Mouse (Mus musculus): ENCODE measurements around the gene Tent4a. TPM values are rescaled to one million over a fixed set of nuclear protein-coding genes. Genes with fewer than 3 reads are reported as not detected.
"Not testable (repeated sequence)": the region's sequence is repeated elsewhere in the genome, so short reads cannot be mapped to it uniquely, and the experiment has no call there.

Tent4a gene
- polyA plus RNA-seq (2012; rRNA removed), result 28.7 and 34.5 TPM in 2 replicates

DNA sequence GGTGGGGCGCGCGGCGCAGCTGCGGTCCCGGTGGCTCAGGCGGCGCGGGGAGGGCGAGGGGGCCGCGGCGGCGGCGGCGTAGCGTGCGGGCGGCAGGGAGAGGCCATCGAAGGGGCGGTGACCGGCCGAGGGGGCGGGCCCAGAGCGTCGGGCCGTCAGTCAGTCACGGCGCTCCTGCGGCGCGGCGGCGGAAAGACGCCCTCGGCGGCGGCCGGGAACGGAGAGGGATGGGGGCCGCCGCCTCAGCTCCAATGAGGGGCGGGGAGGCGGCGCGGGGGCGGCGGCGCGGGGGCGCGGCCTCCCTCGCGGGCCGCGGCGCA, at the start of gene Tent4a:
Gene Tent4a (minus strand): TSS at position 284 of the 320 bp plus-strand sequence.
- TF ChIP-seq POLR2A (IDR thresholded peaks at IDR 0.05; ENCODE audit: borderline replicate concordance, extremely low read depth, insufficient read depth, insufficient read length, poor library complexity, severe bottlenecking) (peak; percentile 39; the same call in 1 of the 2 replicates), CTCF (IDR thresholded peaks at IDR 0.05; ENCODE audit: borderline replicate concordance, extremely low read depth, insufficient read depth, insufficient read length) (no peak)

DNA sequence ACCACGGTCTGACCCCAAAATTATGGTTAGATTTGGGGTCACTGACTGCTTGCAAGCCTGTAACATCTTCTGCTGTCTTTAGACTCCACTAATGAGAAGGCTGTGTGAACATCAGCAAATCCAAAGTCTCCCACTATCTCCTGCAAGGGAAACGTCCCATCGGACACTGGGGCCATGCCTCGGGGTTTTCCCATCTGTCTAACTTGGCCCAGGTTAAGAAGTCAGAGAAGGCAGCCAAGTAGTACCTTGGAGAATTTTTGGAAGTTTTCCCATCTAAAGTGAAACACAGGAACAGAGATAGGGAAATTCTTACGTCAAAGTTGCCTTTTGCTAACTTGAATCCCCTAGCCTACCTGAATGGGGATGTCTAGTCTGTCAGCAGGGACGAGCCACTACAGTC, 49.2 kb upstream of the Tent4a start:
- DNase-seq (ENCODE audit: low read depth), result no peak
- no peak for TF ChIP-seq POLR2A (IDR thresholded peaks at IDR 0.05; ENCODE audit: borderline replicate concordance, extremely low read depth, insufficient read depth, insufficient read length, poor library complexity, severe bottlenecking)
- no peak for TF ChIP-seq CTCF (IDR thresholded peaks at IDR 0.05; ENCODE audit: borderline replicate concordance, extremely low read depth, insufficient read depth, insufficient read length)

More for the DNA sequence above, at the start of gene Tent4a:
- DNase-seq (ENCODE audit: low read depth), result no peak

DNA sequence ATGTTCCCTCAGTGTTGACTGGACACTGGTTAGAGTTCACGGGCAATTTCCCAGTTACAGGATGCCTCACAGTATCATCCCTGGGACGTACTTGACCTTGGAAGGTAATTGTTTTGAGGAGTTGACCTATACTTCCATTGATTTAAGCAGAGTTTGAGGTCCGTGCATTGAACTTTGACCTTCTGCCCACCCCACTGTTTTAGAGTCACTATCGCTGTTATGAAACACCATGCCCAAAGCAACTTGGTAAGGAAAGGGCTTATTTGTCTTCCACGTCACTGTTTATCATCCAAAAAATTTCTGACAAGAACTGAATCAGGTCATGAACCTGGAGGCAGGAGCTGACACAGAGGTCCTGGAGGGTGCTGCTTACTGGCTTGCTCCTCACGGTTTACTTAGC, 48.0 kb upstream of the Tent4a start:
- TF ChIP-seq POLR2A (IDR thresholded peaks at IDR 0.05; ENCODE audit: borderline replicate concordance, extremely low read depth, insufficient read depth, insufficient read length, poor library complexity, severe bottlenecking) (no peak), CTCF (IDR thresholded peaks at IDR 0.05; ENCODE audit: borderline replicate concordance, extremely low read depth, insufficient read depth, insufficient read length) (no peak)

DNA sequence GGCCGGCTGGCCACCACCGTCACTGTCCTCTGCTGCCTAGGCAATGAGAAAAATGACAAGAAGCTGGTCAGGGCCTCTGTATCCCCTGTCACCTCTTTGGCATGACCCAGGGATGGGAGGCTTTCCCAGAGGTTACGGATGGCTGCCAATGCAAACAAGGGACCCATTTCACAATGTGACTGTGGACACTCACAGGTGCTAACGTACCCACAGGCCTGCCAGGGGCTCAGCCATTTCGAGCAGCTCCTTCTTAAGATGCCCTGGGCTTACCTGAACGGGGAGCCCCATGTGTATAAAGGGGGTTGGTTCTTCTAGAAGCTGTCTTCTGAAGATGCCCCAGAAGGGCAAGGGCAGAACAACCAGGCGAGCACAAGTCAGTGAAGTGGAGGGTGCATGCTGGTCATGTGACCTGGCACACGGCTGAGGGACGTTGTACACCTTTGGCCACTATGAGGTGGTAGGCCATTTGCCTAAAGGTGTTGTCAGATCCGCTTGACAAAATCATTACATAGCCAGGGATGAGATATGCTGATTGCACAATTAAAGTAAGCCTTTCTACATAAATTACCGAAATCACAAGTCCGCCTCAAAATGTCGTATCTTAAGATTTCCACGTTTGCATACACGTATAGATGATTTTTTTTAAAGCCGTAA, 42.9 kb upstream of the Tent4a start:
- TF ChIP-seq CTCF (IDR thresholded peaks at IDR 0.05; ENCODE audit: borderline replicate concordance, extremely low read depth, insufficient read depth, insufficient read length), result no peak
- TF ChIP-seq POLR2A (IDR thresholded peaks at IDR 0.05; ENCODE audit: borderline replicate concordance, extremely low read depth, insufficient read depth, insufficient read length, poor library complexity, severe bottlenecking), result no peak
- DNase-seq (ENCODE audit: low read depth), result no peak

More for the DNA sequence above, 48.0 kb upstream of the Tent4a start:
- no peak for DNase-seq (ENCODE audit: low read depth)

DNA sequence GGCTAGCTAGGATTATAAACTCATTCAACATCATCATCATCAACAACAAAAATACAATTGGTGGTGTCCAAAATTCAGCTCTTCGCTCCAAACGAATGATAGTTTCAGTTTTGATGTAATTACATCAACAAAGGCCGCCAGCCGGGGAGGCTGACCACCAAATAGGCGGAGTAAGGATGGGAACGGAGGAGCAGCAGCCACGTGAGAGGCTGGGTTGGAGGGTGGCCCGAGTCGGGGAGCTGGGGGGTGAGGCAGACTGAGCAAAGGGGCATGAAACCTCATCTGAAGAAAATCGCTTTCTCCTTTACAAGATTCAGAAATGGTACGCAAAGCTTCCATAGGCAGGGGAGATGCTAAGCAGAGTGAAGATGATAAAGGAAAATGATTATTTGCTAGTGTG, 42.3 kb upstream of the Tent4a start:
- DNase-seq (ENCODE audit: low read depth), result no peak
- TF ChIP-seq POLR2A (IDR thresholded peaks at IDR 0.05; ENCODE audit: borderline replicate concordance, extremely low read depth, insufficient read depth, insufficient read length, poor library complexity, severe bottlenecking), result no peak

DNA sequence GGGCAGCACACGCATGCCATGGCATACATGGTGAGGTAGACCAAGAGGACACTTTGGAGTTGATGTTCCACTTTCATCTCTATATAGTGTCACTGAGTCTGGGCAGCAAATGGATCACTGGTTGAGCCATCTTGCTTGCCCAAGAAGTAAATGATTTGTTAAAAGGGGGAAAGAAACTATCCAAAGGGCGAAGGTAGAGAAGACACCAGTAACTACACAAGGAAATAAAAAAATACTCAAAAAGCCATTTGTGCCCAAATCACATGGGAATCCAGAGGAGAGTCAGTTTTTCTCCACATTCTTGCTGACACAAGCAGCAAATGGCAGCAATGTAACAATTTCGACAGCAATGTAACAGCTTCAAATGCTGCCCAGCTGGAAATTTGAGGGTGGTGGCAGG, 38.2 kb upstream of the Tent4a start:
- TF ChIP-seq POLR2A (IDR thresholded peaks at IDR 0.05; ENCODE audit: borderline replicate concordance, extremely low read depth, insufficient read depth, insufficient read length, poor library complexity, severe bottlenecking) (no peak), CTCF (IDR thresholded peaks at IDR 0.05; ENCODE audit: borderline replicate concordance, extremely low read depth, insufficient read depth, insufficient read length) (no peak)
- DNase-seq (ENCODE audit: low read depth), result no peak

DNA sequence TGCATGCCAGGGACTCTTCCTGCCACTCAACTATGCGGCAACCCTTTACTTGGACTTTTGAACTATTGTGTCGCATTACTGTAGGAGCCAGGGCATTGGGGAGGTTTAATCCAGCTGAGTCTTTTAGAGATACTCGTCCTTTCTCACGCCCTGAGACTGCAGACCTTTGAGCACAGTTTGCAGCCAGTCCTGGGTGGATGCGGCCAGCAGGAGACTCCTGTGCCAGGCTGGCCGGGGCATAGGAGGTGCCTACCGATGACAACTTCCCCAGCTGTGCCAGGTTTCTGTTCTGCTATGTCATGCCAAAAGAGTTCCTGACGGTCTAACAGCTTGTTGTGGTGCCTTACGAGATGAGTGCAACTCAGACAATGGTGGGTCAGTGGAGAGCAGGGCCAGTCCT, 34.8 kb upstream of the Tent4a start:
- DNase-seq (ENCODE audit: low read depth), result no peak

DNA sequence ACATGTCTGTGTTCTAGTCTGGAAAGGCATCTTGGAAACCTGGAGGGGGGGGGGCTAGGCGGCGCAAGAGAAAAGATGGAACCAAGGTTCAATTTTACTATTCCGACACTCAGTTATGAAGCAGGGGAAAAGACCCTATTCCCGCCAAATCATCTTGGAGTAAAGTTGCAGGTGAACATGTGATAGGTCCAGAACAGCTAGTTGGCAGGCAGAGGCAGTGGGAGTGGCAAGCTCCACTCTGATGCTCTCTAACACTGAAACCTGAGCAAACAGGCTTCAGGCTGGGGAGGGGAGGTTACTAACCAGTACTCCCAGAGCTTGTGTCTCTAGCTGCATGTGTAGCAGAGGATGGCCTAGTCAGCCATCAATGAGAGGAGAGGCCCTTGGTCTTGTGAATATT, 31.0 kb upstream of the Tent4a start:
- DNase-seq (ENCODE audit: low read depth), result not testable (repeated sequence)

More for the DNA sequence above, 34.8 kb upstream of the Tent4a start:
- TF ChIP-seq CTCF (IDR thresholded peaks at IDR 0.05; ENCODE audit: borderline replicate concordance, extremely low read depth, insufficient read depth, insufficient read length), result no peak
- TF ChIP-seq POLR2A (IDR thresholded peaks at IDR 0.05; ENCODE audit: borderline replicate concordance, extremely low read depth, insufficient read depth, insufficient read length, poor library complexity, severe bottlenecking), result no peak

DNA sequence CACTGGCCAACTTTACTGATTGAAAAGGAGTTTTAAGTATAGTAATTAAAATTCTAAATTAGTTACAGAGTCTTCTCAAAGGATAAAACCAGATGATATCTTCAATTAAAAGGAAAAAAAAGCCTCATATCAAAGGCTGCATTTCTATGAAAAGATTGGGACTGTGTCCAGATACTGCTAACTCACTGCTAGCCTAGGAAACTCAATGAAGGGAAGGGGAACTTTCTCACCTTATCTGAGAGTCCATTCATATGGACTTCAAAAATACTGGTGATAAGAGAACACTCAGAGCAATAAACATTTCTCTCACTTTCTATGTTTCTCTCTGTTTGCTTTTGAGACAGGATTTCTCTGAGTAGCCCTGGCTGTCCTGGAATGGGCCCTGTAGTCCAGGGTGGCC, 30.2 kb upstream of the Tent4a start:
- no peak for DNase-seq (ENCODE audit: low read depth)
- TF ChIP-seq POLR2A (IDR thresholded peaks at IDR 0.05; ENCODE audit: borderline replicate concordance, extremely low read depth, insufficient read depth, insufficient read length, poor library complexity, severe bottlenecking) (no peak), CTCF (IDR thresholded peaks at IDR 0.05; ENCODE audit: borderline replicate concordance, extremely low read depth, insufficient read depth, insufficient read length) (no peak)

DNA sequence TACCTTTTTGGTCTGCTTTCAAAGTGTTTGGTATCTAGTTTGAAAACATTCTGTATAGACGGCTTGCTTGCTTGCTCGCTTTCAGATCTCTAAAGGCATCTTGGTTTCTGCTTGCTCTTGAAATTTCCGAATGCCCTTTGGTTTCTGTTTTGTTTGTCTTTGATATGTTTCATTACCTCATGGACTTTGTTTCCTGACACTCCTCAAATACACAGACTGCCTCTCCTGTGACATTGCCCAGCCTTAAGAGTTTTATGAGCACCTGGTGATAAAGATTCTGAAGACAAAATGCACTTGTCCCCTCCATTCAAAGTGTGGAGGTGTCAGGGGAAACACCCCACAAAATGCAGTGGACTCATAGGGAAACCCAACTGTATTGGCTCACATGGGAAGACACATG, 29.5 kb upstream of the Tent4a start:
- TF ChIP-seq POLR2A (IDR thresholded peaks at IDR 0.05; ENCODE audit: borderline replicate concordance, extremely low read depth, insufficient read depth, insufficient read length, poor library complexity, severe bottlenecking), result no peak
- TF ChIP-seq CTCF (IDR thresholded peaks at IDR 0.05; ENCODE audit: borderline replicate concordance, extremely low read depth, insufficient read depth, insufficient read length), result no peak

DNA sequence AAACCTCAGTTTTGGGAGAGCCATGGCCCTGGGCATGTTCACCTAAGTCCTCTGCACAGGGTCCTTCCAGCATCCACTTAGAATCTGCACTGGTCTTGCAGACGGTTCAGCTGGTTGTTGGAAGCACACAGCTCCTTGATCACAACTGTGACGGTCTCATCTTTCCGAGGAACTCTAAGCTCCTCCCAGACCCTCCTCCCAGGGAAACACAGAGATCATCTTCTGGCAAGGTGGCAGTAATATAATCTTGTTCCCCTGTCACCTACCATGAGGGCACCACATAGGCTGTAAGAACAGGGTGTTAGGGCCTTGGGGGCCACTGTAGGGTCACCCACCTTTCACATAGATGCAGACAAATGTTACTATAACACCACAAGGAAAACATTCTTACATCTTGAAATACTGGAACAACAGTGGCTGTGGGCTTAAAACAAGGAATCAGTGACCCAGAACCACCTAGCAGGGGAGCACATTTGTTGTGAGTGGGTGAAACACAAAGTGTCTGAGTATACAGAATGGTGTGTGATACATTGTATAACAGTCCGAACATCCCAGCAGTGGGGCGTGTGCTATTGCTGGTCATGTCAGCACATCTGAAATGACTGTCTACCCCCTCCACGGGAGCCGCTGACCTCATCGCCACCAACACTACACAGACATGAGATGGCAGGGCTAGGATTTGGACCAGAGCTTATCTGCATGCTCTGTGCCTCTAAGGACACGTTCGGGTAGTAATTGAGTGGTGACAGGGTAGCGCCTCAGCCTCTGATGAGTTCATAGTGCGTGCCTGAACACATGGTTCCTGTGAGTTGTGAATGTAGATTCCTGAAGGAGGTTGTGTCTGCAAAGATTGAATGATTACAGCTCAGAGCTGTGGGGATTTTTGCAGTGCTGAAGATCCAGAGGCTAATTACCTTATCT, 28.5 kb upstream of the Tent4a start:
- TF ChIP-seq CTCF (IDR thresholded peaks at IDR 0.05; ENCODE audit: borderline replicate concordance, extremely low read depth, insufficient read depth, insufficient read length), result no peak
- no peak for TF ChIP-seq POLR2A (IDR thresholded peaks at IDR 0.05; ENCODE audit: borderline replicate concordance, extremely low read depth, insufficient read depth, insufficient read length, poor library complexity, severe bottlenecking)
- no peak for DNase-seq (ENCODE audit: low read depth)

More for the DNA sequence above, 29.5 kb upstream of the Tent4a start:
- no peak for DNase-seq (ENCODE audit: low read depth)

DNA sequence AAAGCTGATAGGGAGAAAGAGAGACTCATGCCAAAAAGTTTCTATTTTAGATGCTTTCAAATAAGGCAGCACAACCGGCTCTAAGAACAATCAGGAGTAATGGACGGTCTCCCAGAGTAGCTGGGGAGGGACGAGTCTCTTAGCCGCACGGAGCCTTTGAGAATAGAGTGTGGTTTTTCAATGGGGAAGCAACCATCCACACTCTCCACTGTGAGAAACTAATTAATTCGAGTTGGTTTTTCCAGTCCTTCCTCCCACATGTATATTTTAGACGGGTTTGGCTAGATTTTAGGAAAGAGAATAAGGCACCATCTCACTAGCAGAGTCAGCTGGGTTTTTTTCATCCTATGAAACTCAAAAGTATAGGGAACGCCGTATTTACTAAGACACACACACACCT, 27.6 kb upstream of the Tent4a start:
- no peak for TF ChIP-seq CTCF (IDR thresholded peaks at IDR 0.05; ENCODE audit: borderline replicate concordance, extremely low read depth, insufficient read depth, insufficient read length)
- no peak for TF ChIP-seq POLR2A (IDR thresholded peaks at IDR 0.05; ENCODE audit: borderline replicate concordance, extremely low read depth, insufficient read depth, insufficient read length, poor library complexity, severe bottlenecking)
- no peak for DNase-seq (ENCODE audit: low read depth)

Data from brain, embryonic 14.5 days (tissue).